Mouse (Mus musculus) heart, embryonic 12.5 days (tissue): ENCODE measurements around the gene Lyrm1. TPM values are rescaled to one million over a fixed set of nuclear protein-coding genes. Genes with fewer than 3 reads are reported as not detected.

Experiments used
- ATAC-seq: fragments of 200-750 bp; cut with Nextera tagmentation; 2 replicates; pipeline ENCODE4 v1.8.0; 2017; ENCODE audit warnings: moderate TSS enrichment, moderate library complexity; ENCODE audit not compliant: insufficient number of reproducible peaks, low FRiP score
- H3K27ac ChIP-seq: fragments of 300-500 bp; sonication (generic); 2 replicates; pipeline ENCODE4 v1.5.1; 2016; ENCODE audit warnings: mild to moderate bottlenecking, moderate library complexity; ENCODE audit not compliant: poor library complexity, severe bottlenecking
- H3K27me3 ChIP-seq: fragments of 300-500 bp; sonication (generic); replicated peaks from 2 replicates; pipeline ENCODE4 v1.6.1; 2016; ENCODE audit warnings: mild to moderate bottlenecking, moderate library complexity
- H3K36me3 ChIP-seq: fragments of 300-500 bp; sonication (generic); 2 replicates; pipeline ENCODE4 v1.6.1; 2016; ENCODE audit warnings: mild to moderate bottlenecking, moderate library complexity
- H3K4me1 ChIP-seq: fragments of 300-500 bp; sonication (generic); replicated peaks from 2 replicates; pipeline ENCODE4 v1.6.1; 2016; ENCODE audit warnings: mild to moderate bottlenecking
- H3K4me2 ChIP-seq: fragments of 300-500 bp; sonication (generic); 2 replicates; pipeline ENCODE4 v1.6.1; 2016; ENCODE audit warnings: mild to moderate bottlenecking, moderate library complexity
- H3K4me3 ChIP-seq: fragments of 300-500 bp; sonication (generic); 2 replicates; pipeline ENCODE4 v1.5.1; 2016; ENCODE audit warnings: mild to moderate bottlenecking
- H3K9ac ChIP-seq: fragments of 300-500 bp; sonication (generic); 2 replicates; pipeline ENCODE4 v1.6.1; 2016; ENCODE audit warnings: mild to moderate bottlenecking, moderate library complexity
- H3K9me3 ChIP-seq: fragments of 300-500 bp; sonication (generic); replicated peaks from 2 replicates; pipeline ENCODE4 v1.6.1; 2016; ENCODE audit warnings: mild to moderate bottlenecking, moderate library complexity
- WGBS: fragments of 180-500 bp; shearing (Covaris S2); methylation state at CpG from one replicate; pipeline ENCODE4 v1.1.7; 2016; 5-methylcytosine and 5-hydroxymethylcytosine counted together
- polyA plus RNA-seq: library from polyadenylated mRNA; unstranded; fragments of >200 nt; fragmentation: Nextera tagmentation; extraction: Ambion mirVana; gene quantifications from 2 replicates; pipeline ENCODE4 v1.2.1, GENCODE M21; 2016

The Lyrm1 gene
- polyA plus RNA-seq: 9.2 and 9.8 TPM in 2 replicates

DNA sequence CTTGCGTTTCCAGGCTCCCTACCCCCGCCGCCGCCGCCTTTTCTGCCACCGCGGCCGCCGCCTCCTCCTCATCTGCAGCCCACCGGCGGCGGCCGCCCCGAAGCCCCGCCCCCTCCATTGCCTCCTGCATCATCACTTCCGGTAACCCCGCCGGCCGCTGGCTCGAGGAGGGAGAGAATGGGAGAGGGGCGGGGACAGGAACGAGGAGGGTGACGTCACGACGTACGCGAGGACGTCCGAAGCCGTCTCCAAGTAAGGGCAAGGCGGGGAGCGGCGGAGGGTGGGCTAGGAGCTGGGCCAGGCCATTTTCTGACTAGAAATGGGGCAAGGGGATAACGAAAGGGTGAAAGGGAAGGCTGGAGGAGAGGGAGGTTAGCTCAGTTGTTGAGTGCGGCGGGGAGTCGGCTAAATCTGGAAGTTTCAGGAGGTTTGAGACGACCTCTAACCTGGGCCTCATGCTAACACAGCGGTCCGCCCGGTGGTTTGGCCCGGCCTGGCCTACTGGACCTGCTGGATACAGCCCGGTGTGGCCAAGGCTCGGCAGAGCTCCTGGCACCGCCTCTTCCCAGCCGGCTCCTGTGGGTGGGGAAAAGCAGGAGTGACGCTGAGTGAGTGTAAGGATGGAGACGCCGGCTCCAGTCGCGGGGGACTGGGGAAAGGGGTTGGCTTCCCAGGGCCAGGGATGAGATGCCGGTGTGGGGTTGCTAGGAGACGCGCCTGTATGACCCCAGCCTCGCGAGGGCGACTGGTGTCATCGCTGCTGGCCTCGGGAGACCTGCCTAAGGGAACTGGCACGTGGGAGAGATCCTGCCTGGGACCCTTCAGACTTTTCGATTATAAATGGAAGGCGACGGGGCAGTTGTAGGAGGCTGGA is at the start of gene Lyrm1, which contains the start of gene Dcun1d3:
Gene Lyrm1, plus strand, starts transcription at position 223 of the 874 bp plus-strand sequence.
Gene Dcun1d3, minus strand, starts transcription at position 660 of the 874 bp plus-strand sequence.
- peaks cover 14% of the 10 kb centered on the region; the same call in 1 of the 2 replicates for H3K4me1 ChIP-seq
- peak within 1 kb of the TSS; percentile 94 for H3K9ac ChIP-seq
- under 1% methylated on average over 63 of the region's 63 CpGs for WGBS
- H3K27ac ChIP-seq: peak within 1 kb of the TSS; percentile 97
- H3K36me3 ChIP-seq: no peaks in the 10 kb centered on the region
- H3K4me3 ChIP-seq: peak within 1 kb of the TSS; percentile 86
- H3K9me3 ChIP-seq: no peaks in the 10 kb centered on the region
- H3K27me3 ChIP-seq: no peaks in the 10 kb centered on the region
- peak within 1 kb of the TSS; percentile 87 for H3K4me2 ChIP-seq
- ATAC-seq: peak; percentile 99

DNA sequence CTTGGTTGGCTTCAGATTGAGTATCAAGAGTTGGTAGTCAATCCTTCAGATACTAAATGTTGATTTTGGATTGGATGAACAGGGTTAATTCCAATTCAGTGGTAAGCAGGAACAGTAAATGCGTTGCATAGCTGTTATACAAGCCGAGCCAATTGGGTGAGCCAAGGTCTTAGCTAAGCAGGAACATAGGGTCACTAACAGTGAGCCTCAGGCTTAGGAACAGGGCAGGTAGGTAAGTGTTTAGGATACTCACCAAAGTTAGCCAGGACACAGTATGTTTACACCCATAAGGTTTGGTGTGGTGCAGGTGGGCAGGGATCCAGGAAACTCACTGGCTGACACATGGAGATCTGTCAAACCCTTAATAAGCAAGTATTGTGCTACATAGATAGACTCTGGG is 48.3 kb upstream of the Lyrm1 start:
- no peaks in the 10 kb centered on the region for H3K27me3 ChIP-seq
- H3K9me3 ChIP-seq: no peaks in the 10 kb centered on the region
- H3K4me2 ChIP-seq: no peak overlapping the region
- 93% methylated on average over 2 of the region's 2 CpGs for WGBS
- H3K27ac ChIP-seq: no peak overlapping the region
- H3K4me3 ChIP-seq: no peak overlapping the region
- no peak overlapping the region for H3K9ac ChIP-seq
- H3K4me1 ChIP-seq: 0 out of 2 replicates have a peak, but pooled peaks cover 3% of the 10 kb centered on the region
- peaks cover 29% of the 10 kb centered on the region for H3K36me3 ChIP-seq
- ATAC-seq: no peak

DNA sequence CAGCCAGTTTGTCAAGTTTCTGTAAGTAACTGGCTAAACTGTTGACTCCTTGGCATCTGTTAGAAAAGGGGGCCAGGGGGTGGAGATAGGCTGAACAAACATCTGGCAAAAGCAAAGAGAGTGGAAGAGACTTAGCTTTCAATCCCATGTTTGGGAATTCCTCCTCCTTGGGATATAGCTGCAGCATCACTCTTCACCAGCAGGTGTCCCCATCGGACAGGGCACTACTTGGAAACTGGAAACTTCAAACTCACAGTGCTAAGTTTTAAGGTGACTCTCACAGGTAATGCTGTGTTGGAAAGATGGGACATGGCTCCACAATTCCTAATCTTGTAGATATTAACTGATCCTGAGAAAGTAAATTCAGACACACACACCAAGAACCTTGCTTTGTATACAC is 46.6 kb upstream of the Lyrm1 start:
- no peak overlapping the region for H3K4me2 ChIP-seq
- no peak overlapping the region for H3K4me3 ChIP-seq
- no peak overlapping the region for H3K9ac ChIP-seq
- H3K36me3 ChIP-seq: peaks cover 32% of the 10 kb centered on the region
- 0% methylated on average over 1 of the region's 1 CpGs for WGBS
- no peak; the same call in 1 of the 2 replicates for ATAC-seq
- H3K27ac ChIP-seq: no peak overlapping the region
- H3K27me3 ChIP-seq: no peaks in the 10 kb centered on the region
- H3K9me3 ChIP-seq: no peaks in the 10 kb centered on the region
- H3K4me1 ChIP-seq: 0 out of 2 replicates have a peak, but pooled peaks cover 3% of the 10 kb centered on the region

DNA sequence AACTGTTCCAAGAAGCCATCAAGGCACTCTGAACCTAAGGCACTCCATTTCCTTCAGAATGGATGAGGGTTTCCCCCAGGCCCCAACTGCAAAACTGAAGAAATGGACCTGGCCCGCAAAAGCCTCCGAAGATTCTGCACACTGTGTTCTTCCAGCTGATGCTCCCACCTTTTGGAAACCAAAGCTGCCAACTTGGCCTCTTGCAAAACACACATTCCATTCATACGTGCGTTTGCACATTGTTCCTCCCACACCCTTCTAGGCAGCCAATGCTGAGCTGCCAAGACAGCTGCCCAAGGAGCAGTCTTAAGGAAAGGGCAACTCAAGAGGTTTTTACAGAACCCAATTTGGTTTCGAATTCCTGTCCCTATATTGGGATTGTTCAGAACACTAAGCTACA is 44.9 kb upstream of the Lyrm1 start:
- no peak for ATAC-seq

GRCm38 (mm10) chr7:119852494-119852893 is 43.2 kb upstream of the Lyrm1 start:
- Histone ChIP-seq H3K9me3 (no peaks in the 10 kb centered on the region), H3K27ac (no peak overlapping the region), H3K9ac (no peak overlapping the region), H3K4me1 (0 out of 2 replicates have a peak, but pooled peaks cover 3% of the 10 kb centered on the region), H3K27me3 (no peaks in the 10 kb centered on the region), H3K4me2 (no peak overlapping the region), H3K36me3 (peaks cover 34% of the 10 kb centered on the region), H3K4me3 (no peak overlapping the region)
- no peak for ATAC-seq

More for the DNA sequence above, 44.9 kb upstream of the Lyrm1 start:
- no peaks in the 10 kb centered on the region for H3K9me3 ChIP-seq
- 0 out of 2 replicates have a peak, but pooled peaks cover 3% of the 10 kb centered on the region for H3K4me1 ChIP-seq
- WGBS: 68% methylated on average over 5 of the region's 5 CpGs
- no peaks in the 10 kb centered on the region for H3K27me3 ChIP-seq
- H3K4me2 ChIP-seq: no peak overlapping the region
- H3K36me3 ChIP-seq: peaks cover 32% of the 10 kb centered on the region
- no peak overlapping the region for H3K4me3 ChIP-seq
- H3K27ac ChIP-seq: no peak overlapping the region
- H3K9ac ChIP-seq: no peak overlapping the region

DNA sequence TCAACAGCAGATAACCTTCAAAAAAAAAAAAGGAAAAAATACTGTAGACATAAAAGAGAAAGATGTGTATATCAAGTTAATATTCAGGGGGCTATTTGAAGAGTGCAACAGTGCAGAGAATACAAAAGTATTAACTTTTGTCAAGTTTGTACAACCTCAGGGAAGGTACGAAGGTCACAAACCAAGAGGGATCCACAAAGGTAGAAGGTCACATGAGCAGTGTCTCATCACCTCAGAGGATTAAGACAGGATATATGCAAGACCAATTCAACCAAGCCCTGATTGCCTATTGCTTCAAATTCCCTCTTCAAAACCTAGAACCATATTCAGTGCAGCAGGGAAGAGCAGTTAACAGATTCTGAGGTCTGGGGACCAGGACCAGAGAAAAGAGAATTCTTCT is 42.5 kb upstream of the Lyrm1 start:
- Histone ChIP-seq H3K9me3 (no peaks in the 10 kb centered on the region), H3K27ac (no peak overlapping the region), H3K4me3 (no peak overlapping the region), H3K4me1 (0 out of 2 replicates have a peak, but pooled peaks cover 3% of the 10 kb centered on the region), H3K4me2 (no peak overlapping the region), H3K9ac (no peak overlapping the region), H3K36me3 (peaks cover 40% of the 10 kb centered on the region), H3K27me3 (no peaks in the 10 kb centered on the region)
- WGBS: 96% methylated on average over 1 of the region's 1 CpGs
- ATAC-seq: no peak

DNA sequence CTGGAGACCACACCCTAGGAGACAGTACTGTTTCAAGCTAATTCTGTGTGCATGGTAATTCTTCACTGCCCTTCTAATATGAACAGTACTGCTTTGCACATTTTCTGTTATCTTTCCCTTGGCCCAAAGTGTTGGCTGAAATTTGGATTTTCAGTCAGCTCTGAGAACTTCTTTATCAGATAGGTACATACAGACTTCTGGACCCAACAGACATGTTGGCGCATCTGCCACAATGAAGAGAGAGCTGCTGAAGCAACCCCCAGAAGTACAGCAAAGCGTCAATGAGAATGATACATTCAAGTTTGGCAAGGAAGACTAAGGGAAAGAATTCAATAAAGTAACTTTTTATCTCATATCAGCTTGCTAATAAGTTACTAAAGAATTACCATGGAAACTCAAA is 41.3 kb upstream of the Lyrm1 start:
- H3K4me2 ChIP-seq: no peak overlapping the region
- 0 out of 2 replicates have a peak, but pooled peaks cover 3% of the 10 kb centered on the region for H3K4me1 ChIP-seq
- H3K4me3 ChIP-seq: no peak overlapping the region
- H3K27ac ChIP-seq: no peak overlapping the region
- no peak overlapping the region for H3K9ac ChIP-seq
- no peak for ATAC-seq
- H3K9me3 ChIP-seq: no peaks in the 10 kb centered on the region
- H3K27me3 ChIP-seq: no peaks in the 10 kb centered on the region
- peaks cover 42% of the 10 kb centered on the region for H3K36me3 ChIP-seq
- 94% methylated on average over 2 of the region's 2 CpGs for WGBS

DNA sequence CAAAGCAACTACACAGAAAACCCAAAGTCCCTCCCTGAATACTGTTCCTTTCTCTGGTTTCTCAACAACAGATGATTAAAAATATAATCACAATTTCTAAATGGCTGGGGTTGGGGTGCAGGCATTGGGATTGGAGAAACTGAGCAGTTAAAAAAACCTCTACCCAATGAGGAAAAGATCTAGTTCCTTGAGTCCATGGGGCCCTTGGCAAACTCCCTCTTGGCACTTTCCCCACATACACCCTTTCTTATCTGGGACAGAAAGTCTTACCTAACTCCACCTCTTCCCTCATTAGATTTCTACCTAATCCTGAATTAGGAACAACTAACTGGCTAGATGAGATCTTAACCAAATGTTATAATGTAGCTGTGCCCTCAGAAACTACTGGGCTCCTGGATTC is 40.6 kb upstream of the Lyrm1 start:
- no peak for ATAC-seq
- H3K9me3 ChIP-seq: no peaks in the 10 kb centered on the region
- H3K36me3 ChIP-seq: peaks cover 45% of the 10 kb centered on the region
- H3K4me1 ChIP-seq: 0 out of 2 replicates have a peak, but pooled peaks cover 7% of the 10 kb centered on the region
- no peak overlapping the region for H3K4me3 ChIP-seq
- H3K9ac ChIP-seq: no peak overlapping the region
- no peaks in the 10 kb centered on the region for H3K27me3 ChIP-seq
- no peak overlapping the region for H3K27ac ChIP-seq
- H3K4me2 ChIP-seq: no peak overlapping the region

GRCm38 (mm10) chr7:119859476-119859875 is 36.2 kb upstream of the Lyrm1 start:
- H3K9me3 ChIP-seq: no peaks in the 10 kb centered on the region
- no peak overlapping the region for H3K27ac ChIP-seq
- WGBS: 81% methylated on average over 6 of the region's 6 CpGs
- no peak overlapping the region for H3K4me2 ChIP-seq
- peaks cover 30% of the 10 kb centered on the region for H3K36me3 ChIP-seq
- no peak overlapping the region for H3K9ac ChIP-seq
- no peak overlapping the region for H3K4me3 ChIP-seq
- H3K27me3 ChIP-seq: no peaks in the 10 kb centered on the region
- no peak for ATAC-seq
- H3K4me1 ChIP-seq: peaks cover 36% of the 10 kb centered on the region

GRCm38 (mm10) chr7:119860116-119860515 is 35.5 kb upstream of the Lyrm1 start:
- no peak overlapping the region for H3K4me3 ChIP-seq
- peaks cover 25% of the 10 kb centered on the region for H3K36me3 ChIP-seq
- H3K27ac ChIP-seq: no peak overlapping the region
- WGBS: 91% methylated on average over 3 of the region's 3 CpGs
- no peaks in the 10 kb centered on the region for H3K9me3 ChIP-seq
- H3K9ac ChIP-seq: no peak overlapping the region
- H3K27me3 ChIP-seq: no peaks in the 10 kb centered on the region
- peaks cover 37% of the 10 kb centered on the region for H3K4me1 ChIP-seq
- H3K4me2 ChIP-seq: no peak overlapping the region
- ATAC-seq: no peak

GRCm38 (mm10) chr7:119860554-119860953 is 35.1 kb upstream of the Lyrm1 start:
- Histone ChIP-seq H3K4me2 (no peak overlapping the region), H3K27me3 (no peaks in the 10 kb centered on the region), H3K36me3 (peaks cover 25% of the 10 kb centered on the region), H3K4me1 (peaks cover 37% of the 10 kb centered on the region), H3K9me3 (no peaks in the 10 kb centered on the region), H3K4me3 (no peak overlapping the region), H3K27ac (no peak overlapping the region), H3K9ac (no peak overlapping the region)
- ATAC-seq: no peak
- 93% methylated on average over 2 of the region's 2 CpGs for WGBS
